Mouse (Mus musculus) hindbrain, embryonic 11.5 days (tissue): Measurements from ENCODE around the gene Wfikkn1. TPM values are rescaled to one million over a fixed set of nuclear protein-coding genes. Genes with fewer than 3 reads are reported as not detected.

Source experiments
- ATAC-seq: fragments of 200-750 bp; cut with Nextera tagmentation; 2 replicates; pipeline ENCODE4 v1.8.0; 2017; ENCODE audit warnings: mild to moderate bottlenecking, moderate TSS enrichment, moderate library complexity; ENCODE audit not compliant: low FRiP score
- DNase-seq: peaks from one replicate; pipeline ENCODE4 v3.0.0-alpha.2; 2015; ENCODE audit warnings: low spot score
- H3K27ac ChIP-seq: fragments of 300-500 bp; sonication (generic); 2 replicates; pipeline ENCODE4 v1.5.1; 2014; ENCODE audit warnings: mild to moderate bottlenecking, low read depth, low read length
- H3K27me3 ChIP-seq: fragments of 300-500 bp; sonication (generic); 2 replicates; pipeline ENCODE4 v1.6.1; 2014; ENCODE audit warnings: mild to moderate bottlenecking, low read length, moderate library complexity, mixed read lengths; ENCODE audit not compliant: control insufficient read depth, insufficient read depth
- H3K36me3 ChIP-seq: fragments of 300-500 bp; sonication (generic); 2 replicates; pipeline ENCODE4 v1.6.1; 2014; ENCODE audit warnings: mild to moderate bottlenecking, low read length, moderate library complexity, mixed read lengths; ENCODE audit not compliant: control insufficient read depth, insufficient read depth
- H3K4me1 ChIP-seq: fragments of 300-500 bp; sonication (generic); replicated peaks from 2 replicates; pipeline ENCODE4 v1.6.1; 2014; ENCODE audit warnings: low read length, mixed read lengths; ENCODE audit not compliant: control insufficient read depth, insufficient read depth
- H3K4me2 ChIP-seq: fragments of 300-500 bp; sonication (generic); replicated peaks from 2 replicates; pipeline ENCODE4 v1.6.1; 2014; ENCODE audit warnings: mild to moderate bottlenecking, low read depth, low read length
- H3K4me3 ChIP-seq: fragments of 300-500 bp; sonication (generic); 2 replicates; pipeline ENCODE4 v1.5.1; 2014; ENCODE audit warnings: low read depth, low read length
- H3K9ac ChIP-seq: fragments of 300-500 bp; sonication (generic); 2 replicates; pipeline ENCODE4 v1.6.1; 2014; ENCODE audit warnings: low read depth, low read length
- H3K9me3 ChIP-seq: fragments of 300-500 bp; sonication (generic); 2 replicates; pipeline ENCODE4 v1.6.1; 2016; ENCODE audit warnings: low read length; ENCODE audit not compliant: control insufficient read depth
- WGBS: fragments of 180-500 bp; shearing (Covaris S2); extraction: QIAGEN DNeasy Blood & Tissue Kit; methylation state at CpG from one replicate; pipeline ENCODE4 v1.1.7; 2014; 5-methylcytosine and 5-hydroxymethylcytosine counted together
- polyA plus RNA-seq: library from polyadenylated mRNA; unstranded; fragments of >200 nt; fragmentation: Nextera tagmentation; extraction: Ambion mirVana; gene quantifications from 2 replicates; pipeline ENCODE4 v1.2.1, GENCODE M21; 2014

The Wfikkn1 gene
- polyA plus RNA-seq, 1 experiment from 2014 or later = 0.71 TPM

GRCm38 (mm10) chr17:25868601-25869191 lies 12.0 kb downstream of the Wfikkn1 start, which contains the start of gene Mcrip2:
Gene Mcrip2, minus strand, starts transcription at chr17:25868764.
- WGBS = 0% methylated on average over 22 of the region's 24 CpGs
- Histone ChIP-seq H3K27me3 (0 out of 2 replicates have a peak, but pooled peaks cover 2% of the 10 kb centered on the region), H3K4me3 (peak within 1 kb of the TSS; percentile 82), H3K4me1 (peaks cover 8% of the 10 kb centered on the region), H3K36me3 (no peaks in the 10 kb centered on the region), H3K9ac (peak within 1 kb of the TSS; percentile 70), H3K4me2 (peak within 1 kb of the TSS; percentile 99), H3K9me3 (no peaks in the 10 kb centered on the region), H3K27ac (peak within 1 kb of the TSS; percentile 25; the same call in 1 of the 2 replicates)
- ATAC-seq (peak; percentile 82), DNase-seq (peak; percentile 85)

GRCm38 (mm10) chr17:25867836-25868600 lies 12.6 kb downstream of the Wfikkn1 start:
- no peaks in the 10 kb centered on the region for H3K9me3 ChIP-seq
- DNase-seq (no peak), ATAC-seq (peak; percentile 52)
- peaks cover 8% of the 10 kb centered on the region for H3K4me1 ChIP-seq
- no peaks in the 10 kb centered on the region for H3K36me3 ChIP-seq
- H3K9ac ChIP-seq = peak overlapping the region; percentile 70
- H3K4me3 ChIP-seq = peak overlapping the region; percentile 82
- 1% methylated on average over 38 of the region's 42 CpGs for WGBS
- H3K4me2 ChIP-seq = peak overlapping the region; percentile 99
- no peak overlapping the region for H3K27ac ChIP-seq
- H3K27me3 ChIP-seq = 0 out of 2 replicates have a peak, but pooled peaks cover 2% of the 10 kb centered on the region

GRCm38 (mm10) chr17:25867509-25867835 lies 13.2 kb downstream of the Wfikkn1 start:
- Histone ChIP-seq H3K4me2 (peak overlapping the region; percentile 99), H3K9me3 (no peaks in the 10 kb centered on the region), H3K36me3 (no peaks in the 10 kb centered on the region), H3K4me1 (peaks cover 8% of the 10 kb centered on the region), H3K27me3 (0 out of 2 replicates have a peak, but pooled peaks cover 2% of the 10 kb centered on the region), H3K4me3 (peak overlapping the region; percentile 82; the same call in 1 of the 2 replicates), H3K27ac (no peak overlapping the region; the same call in 1 of the 2 replicates), H3K9ac (no peak overlapping the region)
- WGBS = 22% methylated on average over 7 of the region's 7 CpGs
- no peak for ATAC-seq
- DNase-seq = no peak

GRCm38 (mm10) chr17:25866172-25866571 lies 14.5 kb downstream of the Wfikkn1 start:
- Histone ChIP-seq H3K9me3 (no peaks in the 10 kb centered on the region), H3K9ac (no peak overlapping the region), H3K4me3 (no peak overlapping the region), H3K27me3 (0 out of 2 replicates have a peak, but pooled peaks cover 2% of the 10 kb centered on the region), H3K4me1 (peaks cover 8% of the 10 kb centered on the region), H3K27ac (no peak overlapping the region), H3K36me3 (no peaks in the 10 kb centered on the region), H3K4me2 (no peak overlapping the region)
- WGBS = 91% methylated on average over 3 of the region's 3 CpGs
- ATAC-seq = no peak
- no peak for DNase-seq

GRCm38 (mm10) chr17:25865288-25865687 lies 15.4 kb downstream of the Wfikkn1 start:
- H3K27me3 ChIP-seq = 0 out of 2 replicates have a peak, but pooled peaks cover 2% of the 10 kb centered on the region
- WGBS = 84% methylated on average over 11 of the region's 11 CpGs
- ATAC-seq (no peak), DNase-seq (no peak)
- no peak overlapping the region for H3K9ac ChIP-seq
- H3K4me3 ChIP-seq = no peak overlapping the region
- no peak overlapping the region for H3K4me2 ChIP-seq
- H3K27ac ChIP-seq = no peak overlapping the region
- peaks cover 14% of the 10 kb centered on the region for H3K4me1 ChIP-seq
- H3K36me3 ChIP-seq = no peaks in the 10 kb centered on the region
- no peaks in the 10 kb centered on the region for H3K9me3 ChIP-seq

GRCm38 (mm10) chr17:25864311-25864710 lies 16.3 kb downstream of the Wfikkn1 start:
- ATAC-seq (no peak), DNase-seq (no peak)
- WGBS = 87% methylated on average over 14 of the region's 14 CpGs
- H3K4me3 ChIP-seq = no peak overlapping the region
- no peak overlapping the region for H3K27ac ChIP-seq
- no peak overlapping the region for H3K4me2 ChIP-seq
- H3K9me3 ChIP-seq = no peaks in the 10 kb centered on the region
- H3K36me3 ChIP-seq = no peaks in the 10 kb centered on the region
- H3K4me1 ChIP-seq = peaks cover 16% of the 10 kb centered on the region
- 0 out of 2 replicates have a peak, but pooled peaks cover 2% of the 10 kb centered on the region for H3K27me3 ChIP-seq
- no peak overlapping the region for H3K9ac ChIP-seq

GRCm38 (mm10) chr17:25863681-25864080 lies 17.0 kb downstream of the Wfikkn1 start:
- 93% methylated on average over 6 of the region's 6 CpGs for WGBS
- peaks cover 16% of the 10 kb centered on the region for H3K4me1 ChIP-seq
- no peak overlapping the region for H3K27ac ChIP-seq
- ATAC-seq = no peak
- H3K9ac ChIP-seq = no peak overlapping the region
- H3K27me3 ChIP-seq = 0 out of 2 replicates have a peak, but pooled peaks cover 2% of the 10 kb centered on the region
- H3K9me3 ChIP-seq = no peaks in the 10 kb centered on the region
- no peak overlapping the region for H3K4me3 ChIP-seq
- no peaks in the 10 kb centered on the region for H3K36me3 ChIP-seq
- DNase-seq = no peak
- H3K4me2 ChIP-seq = no peak overlapping the region

GRCm38 (mm10) chr17:25861704-25862612 lies 18.7 kb downstream of the Wfikkn1 start:
- Histone ChIP-seq H3K4me3 (peak overlapping the region; percentile 49), H3K27me3 (no peaks in the 10 kb centered on the region), H3K9ac (peak overlapping the region; percentile 80), H3K36me3 (no peaks in the 10 kb centered on the region), H3K9me3 (no peaks in the 10 kb centered on the region), H3K4me2 (peak overlapping the region; percentile 89), H3K4me1 (peaks cover 8% of the 10 kb centered on the region), H3K27ac (peak overlapping the region; percentile 66)
- ATAC-seq (no peak; the same call in 1 of the 2 replicates), DNase-seq (no peak)
- 14% methylated on average over 6 of the region's 6 CpGs for WGBS
